In the genomic region with DNA sequence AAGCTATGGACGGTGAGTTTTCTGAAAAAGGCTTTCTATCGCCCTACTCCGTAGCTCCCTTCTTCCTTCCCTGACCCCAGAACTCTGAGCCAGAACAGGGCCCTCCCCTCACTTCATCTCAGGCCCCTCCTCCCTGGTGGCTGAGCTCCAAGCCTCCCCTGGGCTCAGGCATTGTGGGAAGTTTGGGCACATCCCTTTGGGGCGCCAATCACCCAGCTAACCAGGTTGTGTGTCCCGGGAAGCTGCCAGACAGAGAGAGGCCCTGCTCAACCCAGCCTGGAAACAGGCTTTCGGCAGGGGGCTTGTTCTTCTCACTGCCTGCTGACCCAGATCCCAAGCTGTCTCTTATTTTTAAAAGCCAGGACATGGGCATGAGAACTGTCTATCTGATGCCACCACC, we compare ENCODE assay signal across 8 mouse cellular contexts. TPM values are rescaled to one million over a fixed set of nuclear protein-coding genes. Genes with fewer than 3 reads are reported as not detected.
DNase-seq lines count a peak whose midpoint lies in the region; ATAC-seq and TF ChIP-seq lines count a peak whose summit lies in the region.

No protein-coding gene starts in this region.

- TF ChIP-seq CTCF in thymus, adult 2 months (IDR thresholded peaks at IDR 0.05; ENCODE audit: borderline replicate concordance, control insufficient read depth, extremely low read depth, insufficient read depth, low read length, poor library complexity): no peak

- H3K4me3 ChIP-seq in hindbrain, embryonic 11.5 days (ENCODE audit: low read depth, low read length): peak overlapping the region; percentile 68
- peak overlapping the region; percentile 77 for H3K4me3 ChIP-seq in limb, embryonic 10.5 days
- H3K4me3 ChIP-seq in thymus, adult 2 months (ENCODE audit: control insufficient read depth, insufficient read depth, low read length): no peak overlapping the region

- no peaks in the 10 kb centered on the region for H3K9me3 ChIP-seq in hindbrain, embryonic 11.5 days (ENCODE audit: control insufficient read depth, low read length)
- no peaks in the 10 kb centered on the region for H3K9me3 ChIP-seq in limb, embryonic 10.5 days (replicated peaks)

- peak overlapping the region; percentile 88 for H3K4me2 ChIP-seq in hindbrain, embryonic 11.5 days (replicated peaks; ENCODE audit: low read depth, low read length)

- ATAC-seq in hindbrain, embryonic 11.5 days (ENCODE audit: low FRiP score): no peak

- H3K36me3 ChIP-seq in hindbrain, embryonic 11.5 days (ENCODE audit: control insufficient read depth, insufficient read depth, low read length): no peaks in the 10 kb centered on the region
- H3K36me3 ChIP-seq in limb, embryonic 10.5 days: peaks cover 12% of the 10 kb centered on the region
- H3K36me3 ChIP-seq in thymus, adult 2 months (ENCODE audit: control insufficient read depth, insufficient read depth, low read length): no peaks in the 10 kb centered on the region

- DNase-seq in kidney, postnatal 10 days: peak; percentile 34
- no peak for DNase-seq in kidney, adult 9 months
- peak; percentile 69 to 77 for DNase-seq in cerebellum, postnatal 14 days
- peak; percentile 35 for DNase-seq in hindbrain, embryonic 11.5 days (ENCODE audit: low spot score)
- DNase-seq in limb, embryonic 10.5 days (ENCODE audit: low spot score): no peak
- DNase-seq in right cerebral cortex, postnatal 10 days (ENCODE audit: low spot score in 2 of 2): peak; percentile 71 to 76
- DNase-seq in thymus, postnatal 4 days: no peak
- no peak for DNase-seq in thymus, adult 2 months

- H3K9ac ChIP-seq in hindbrain, embryonic 11.5 days (ENCODE audit: low read depth, low read length): peak overlapping the region; percentile 79

- H3K27ac ChIP-seq in hindbrain, embryonic 11.5 days (ENCODE audit: low read depth, low read length): no peak overlapping the region
- H3K27ac ChIP-seq in limb, embryonic 10.5 days: peak overlapping the region; percentile 81; the same call in 1 of the 2 replicates
- H3K27ac ChIP-seq in thymus, adult 2 months (ENCODE audit: control insufficient read depth, insufficient read depth, low read length): no peak overlapping the region

- peaks cover 9% of the 10 kb centered on the region; the same call in 1 of the 2 replicates for H3K27me3 ChIP-seq in hindbrain, embryonic 11.5 days (ENCODE audit: control insufficient read depth, insufficient read depth, low read length)
- peaks cover 38% of the 10 kb centered on the region for H3K27me3 ChIP-seq in limb, embryonic 10.5 days (ENCODE audit: low read depth, poor library complexity, severe bottlenecking)
- peaks cover 30% of the 10 kb centered on the region for H3K27me3 ChIP-seq in thymus, adult 2 months (ENCODE audit: control insufficient read depth, insufficient read depth, low read length)

- peaks cover 3% of the 10 kb centered on the region for H3K4me1 ChIP-seq in hindbrain, embryonic 11.5 days (replicated peaks; ENCODE audit: control insufficient read depth, insufficient read depth, low read length)
- peaks cover 22% of the 10 kb centered on the region for H3K4me1 ChIP-seq in limb, embryonic 10.5 days
- H3K4me1 ChIP-seq in thymus, adult 2 months (replicated peaks; ENCODE audit: control insufficient read depth, insufficient read depth, low read length): peaks cover 7% of the 10 kb centered on the region

- WGBS in hindbrain, embryonic 11.5 days: 7% methylated on average over 6 of the region's 6 CpGs
- WGBS in limb, embryonic 10.5 days: 7% methylated on average over 6 of the region's 6 CpGs
- WGBS in thymus, adult 2 months: 73% methylated on average over 6 of the region's 6 CpGs

- TF ChIP-seq POLR2A in thymus, adult 2 months (IDR thresholded peaks at IDR 0.05; ENCODE audit: control insufficient read depth, extremely low read depth, insufficient read depth, low read length, poor library complexity): no peak

RNA-seq across cellular contexts. Expression of gene Ccdc136, which starts 1.5 kb away (rescaled TPM):
- polyA plus RNA-seq in hindbrain, embryonic 11.5 days (2014; fragmentation: Nextera tagmentation; extraction: Ambion mirVana): 25.4 and 27.0 TPM in 2 replicates
- 19.4 and 29.8 TPM in 2 replicates for polyA plus RNA-seq in limb, embryonic 10.5 days (2016; fragmentation: Nextera tagmentation; extraction: Ambion mirVana)
- 0.61 and 1.3 TPM in 2 replicates for polyA plus RNA-seq in thymus, adult 2 months (2012; rRNA removed)

RNA-seq across cellular contexts. Expression of gene Opn1sw, which starts 9.3 kb away (rescaled TPM):
- 0.10 and 0.31 TPM in 2 replicates for polyA plus RNA-seq in hindbrain, embryonic 11.5 days (2014; fragmentation: Nextera tagmentation; extraction: Ambion mirVana)
- polyA plus RNA-seq in limb, embryonic 10.5 days (2016; fragmentation: Nextera tagmentation; extraction: Ambion mirVana): 0.34 and 0.38 TPM in 2 replicates
- polyA plus RNA-seq in thymus, adult 2 months (2012; rRNA removed): 0.04 TPM in 1 of 2 replicates, not detected in the other

RNA-seq across cellular contexts. Expression of gene Flnc, which starts 35.5 kb away (rescaled TPM):
- 2.5 and 2.9 TPM in 2 replicates for polyA plus RNA-seq in hindbrain, embryonic 11.5 days (2014; fragmentation: Nextera tagmentation; extraction: Ambion mirVana)
- polyA plus RNA-seq in limb, embryonic 10.5 days (2016; fragmentation: Nextera tagmentation; extraction: Ambion mirVana): 3.7 and 5.6 TPM in 2 replicates
- polyA plus RNA-seq in thymus, adult 2 months (2012; rRNA removed): 0.78 and 2.5 TPM in 2 replicates

RNA-seq across cellular contexts. Expression of gene Calu, which starts 49.7 kb away (rescaled TPM):
- polyA plus RNA-seq in hindbrain, embryonic 11.5 days (2014; fragmentation: Nextera tagmentation; extraction: Ambion mirVana): 260 and 285 TPM in 2 replicates
- 220 and 268 TPM in 2 replicates for polyA plus RNA-seq in limb, embryonic 10.5 days (2016; fragmentation: Nextera tagmentation; extraction: Ambion mirVana)
- 35.2 and 41.9 TPM in 2 replicates for polyA plus RNA-seq in thymus, adult 2 months (2012; rRNA removed)

Comparison
In these comparisons a context has a peak if more than half of its experiments do, and no peak if none do; other contexts are left out.
1. DNase-seq: peak in kidney, postnatal 10 days (single experiment), cerebellum, postnatal 14 days (2 of 2), hindbrain, embryonic 11.5 days (single experiment) and right cerebral cortex, postnatal 10 days (2 of 2); none in kidney, adult 9 months (single experiment), limb, embryonic 10.5 days (single experiment), thymus, postnatal 4 days (single experiment) and thymus, adult 2 months (single experiment).